Mouse (Mus musculus) heart, embryonic 12.5 days (tissue): ENCODE results near the gene Jag1. TPM values are rescaled to one million over a fixed set of nuclear protein-coding genes. Genes with fewer than 3 reads are reported as not detected.

Experiments
- ATAC-seq: fragments of 200-750 bp; cut with Nextera tagmentation; 2 replicates; pipeline ENCODE4 v1.8.0; 2017; ENCODE audit warnings: moderate TSS enrichment, moderate library complexity; ENCODE audit not compliant: insufficient number of reproducible peaks, low FRiP score
- H3K27ac ChIP-seq: fragments of 300-500 bp; sonication (generic); 2 replicates; pipeline ENCODE4 v1.5.1; 2016; ENCODE audit warnings: mild to moderate bottlenecking, moderate library complexity; ENCODE audit not compliant: poor library complexity, severe bottlenecking
- H3K27me3 ChIP-seq: fragments of 300-500 bp; sonication (generic); replicated peaks from 2 replicates; pipeline ENCODE4 v1.6.1; 2016; ENCODE audit warnings: mild to moderate bottlenecking, moderate library complexity
- H3K36me3 ChIP-seq: fragments of 300-500 bp; sonication (generic); 2 replicates; pipeline ENCODE4 v1.6.1; 2016; ENCODE audit warnings: mild to moderate bottlenecking, moderate library complexity
- H3K4me1 ChIP-seq: fragments of 300-500 bp; sonication (generic); replicated peaks from 2 replicates; pipeline ENCODE4 v1.6.1; 2016; ENCODE audit warnings: mild to moderate bottlenecking
- H3K4me2 ChIP-seq: fragments of 300-500 bp; sonication (generic); 2 replicates; pipeline ENCODE4 v1.6.1; 2016; ENCODE audit warnings: mild to moderate bottlenecking, moderate library complexity
- H3K4me3 ChIP-seq: fragments of 300-500 bp; sonication (generic); 2 replicates; pipeline ENCODE4 v1.5.1; 2016; ENCODE audit warnings: mild to moderate bottlenecking
- H3K9ac ChIP-seq: fragments of 300-500 bp; sonication (generic); 2 replicates; pipeline ENCODE4 v1.6.1; 2016; ENCODE audit warnings: mild to moderate bottlenecking, moderate library complexity
- H3K9me3 ChIP-seq: fragments of 300-500 bp; sonication (generic); replicated peaks from 2 replicates; pipeline ENCODE4 v1.6.1; 2016; ENCODE audit warnings: mild to moderate bottlenecking, moderate library complexity
- WGBS: fragments of 180-500 bp; shearing (Covaris S2); methylation state at CpG from one replicate; pipeline ENCODE4 v1.1.7; 2016; 5-methylcytosine and 5-hydroxymethylcytosine counted together
- polyA plus RNA-seq: library from polyadenylated mRNA; unstranded; fragments of >200 nt; fragmentation: Nextera tagmentation; extraction: Ambion mirVana; gene quantifications from 2 replicates; pipeline ENCODE4 v1.2.1, GENCODE M21; 2016

Gene Jag1
- polyA plus RNA-seq, 1 experiment from 2014 or later: 26.2 TPM

DNA sequence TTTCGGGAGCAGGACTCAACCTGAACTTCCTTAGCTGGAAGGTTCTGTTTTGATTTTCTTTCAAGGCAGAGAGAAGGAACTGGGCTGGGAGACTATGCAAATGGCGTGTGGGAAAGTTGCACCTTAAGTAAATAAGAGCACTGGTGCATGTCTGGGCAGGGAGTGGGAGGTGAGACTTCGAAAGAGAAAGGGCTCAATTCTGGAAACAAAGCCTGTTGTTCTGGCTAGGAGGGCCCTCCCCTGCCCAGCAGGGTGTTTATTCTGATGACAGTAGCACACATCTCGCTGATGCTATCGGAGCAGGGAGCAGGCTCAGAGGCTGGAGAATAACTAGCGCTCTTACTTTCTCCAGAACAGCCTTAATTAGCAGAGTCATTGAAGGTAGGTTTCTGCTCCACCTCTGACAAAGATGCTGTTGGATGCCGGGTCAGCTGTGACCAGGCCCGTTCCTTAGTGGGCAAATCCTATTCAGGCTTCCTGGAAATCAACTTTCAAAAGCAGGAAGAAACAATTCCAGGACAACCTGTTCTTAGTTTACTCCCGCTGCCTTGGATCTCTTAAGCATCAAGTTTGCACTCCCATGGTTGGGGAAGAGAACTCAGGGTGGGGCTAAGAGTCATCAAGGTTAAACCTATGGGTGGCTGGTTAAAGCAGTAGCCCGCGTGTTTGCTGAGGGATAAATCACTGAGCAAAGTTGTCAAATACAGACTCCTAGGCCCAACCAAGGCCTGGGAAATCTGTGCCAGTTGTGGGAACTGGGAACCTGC is 18.0 kb downstream of the Jag1 start:
- ATAC-seq: no peak
- Histone ChIP-seq H3K9ac (no peak overlapping the region), H3K27ac (no peak overlapping the region), H3K27me3 (no peaks in the 10 kb centered on the region), H3K4me2 (no peak overlapping the region), H3K36me3 (peaks cover 74% of the 10 kb centered on the region), H3K9me3 (no peaks in the 10 kb centered on the region), H3K4me3 (no peak overlapping the region), H3K4me1 (peaks cover 22% of the 10 kb centered on the region)
- 59% methylated on average over 11 of the region's 11 CpGs for WGBS

DNA sequence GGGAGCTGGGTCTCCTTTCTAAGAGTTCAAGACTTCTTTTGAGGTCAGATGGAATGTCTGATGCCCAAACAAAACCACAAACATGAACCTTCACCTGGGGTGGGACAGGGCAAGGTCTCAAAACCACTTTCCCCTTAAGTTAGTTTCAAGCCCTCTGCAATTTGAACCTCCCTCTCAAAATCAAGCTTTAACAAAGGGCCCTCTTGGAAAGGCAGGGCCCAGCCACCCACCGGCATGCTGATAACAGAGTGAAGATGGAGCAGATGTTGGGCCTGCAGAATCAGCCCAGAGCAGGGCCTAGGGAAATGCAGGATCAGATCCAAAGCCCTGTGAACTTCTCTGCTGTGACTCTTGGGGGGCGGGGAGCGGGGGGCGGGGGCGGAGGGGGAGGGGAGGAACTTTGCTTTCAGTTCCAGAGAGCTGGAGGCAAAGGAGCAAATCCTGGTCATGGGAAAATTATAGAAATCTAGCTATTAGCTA is 19.4 kb downstream of the Jag1 start:
- Histone ChIP-seq H3K9ac (no peak overlapping the region), H3K27me3 (no peaks in the 10 kb centered on the region), H3K9me3 (no peaks in the 10 kb centered on the region), H3K4me1 (peaks cover 24% of the 10 kb centered on the region), H3K27ac (no peak overlapping the region), H3K36me3 (peaks cover 78% of the 10 kb centered on the region), H3K4me3 (no peak overlapping the region), H3K4me2 (no peak overlapping the region)
- 19% methylated on average over 5 of the region's 5 CpGs for WGBS
- no peak for ATAC-seq

DNA sequence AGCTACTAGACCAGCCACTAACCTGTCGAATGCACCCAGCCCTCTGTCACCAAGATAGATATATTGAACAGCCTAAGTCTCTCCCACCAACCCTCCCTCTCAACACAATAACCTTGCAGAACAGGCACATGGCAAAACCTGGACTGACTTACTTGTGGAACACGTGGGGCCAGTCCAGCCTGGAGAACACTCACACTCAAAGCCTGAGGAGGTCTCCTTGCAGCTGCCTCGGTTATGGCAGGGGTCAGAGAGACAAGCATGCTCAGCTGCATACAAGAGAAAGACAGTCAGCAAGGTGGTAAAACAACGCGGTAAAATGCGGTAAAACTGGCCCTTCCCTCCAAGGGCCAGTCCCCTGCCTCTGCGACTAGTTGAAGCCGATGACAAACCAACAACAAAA is 22.1 kb downstream of the Jag1 start:
- Histone ChIP-seq H3K36me3 (peaks cover 86% of the 10 kb centered on the region), H3K4me2 (no peak overlapping the region), H3K27ac (no peak overlapping the region), H3K9ac (no peak overlapping the region), H3K27me3 (no peaks in the 10 kb centered on the region), H3K9me3 (no peaks in the 10 kb centered on the region), H3K4me3 (no peak overlapping the region), H3K4me1 (peaks cover 17% of the 10 kb centered on the region)
- WGBS: 66% methylated on average over 8 of the region's 8 CpGs
- ATAC-seq: no peak

DNA sequence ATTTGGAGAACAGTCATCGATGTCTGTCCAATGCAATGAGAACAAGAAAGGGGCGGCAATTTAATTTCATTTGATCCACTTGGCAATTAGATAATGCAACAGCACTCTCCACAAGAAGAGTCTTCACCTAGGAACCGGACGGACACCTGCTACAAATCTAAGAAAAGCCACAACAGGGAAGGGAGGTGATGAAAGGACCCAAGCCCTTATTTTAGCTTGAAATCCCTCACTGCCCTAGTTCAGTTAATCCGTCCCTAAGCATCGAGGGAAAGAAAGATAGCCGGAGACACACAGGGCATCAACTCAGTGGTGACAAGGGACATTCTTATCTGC is 23.2 kb downstream of the Jag1 start:
- no peak for ATAC-seq
- no peak overlapping the region for H3K4me2 ChIP-seq
- H3K27me3 ChIP-seq: no peaks in the 10 kb centered on the region
- no peak overlapping the region for H3K9ac ChIP-seq
- no peaks in the 10 kb centered on the region for H3K9me3 ChIP-seq
- no peak overlapping the region for H3K27ac ChIP-seq
- peaks cover 17% of the 10 kb centered on the region for H3K4me1 ChIP-seq
- peaks cover 89% of the 10 kb centered on the region for H3K36me3 ChIP-seq
- 61% methylated on average over 7 of the region's 7 CpGs for WGBS
- no peak overlapping the region for H3K4me3 ChIP-seq

DNA sequence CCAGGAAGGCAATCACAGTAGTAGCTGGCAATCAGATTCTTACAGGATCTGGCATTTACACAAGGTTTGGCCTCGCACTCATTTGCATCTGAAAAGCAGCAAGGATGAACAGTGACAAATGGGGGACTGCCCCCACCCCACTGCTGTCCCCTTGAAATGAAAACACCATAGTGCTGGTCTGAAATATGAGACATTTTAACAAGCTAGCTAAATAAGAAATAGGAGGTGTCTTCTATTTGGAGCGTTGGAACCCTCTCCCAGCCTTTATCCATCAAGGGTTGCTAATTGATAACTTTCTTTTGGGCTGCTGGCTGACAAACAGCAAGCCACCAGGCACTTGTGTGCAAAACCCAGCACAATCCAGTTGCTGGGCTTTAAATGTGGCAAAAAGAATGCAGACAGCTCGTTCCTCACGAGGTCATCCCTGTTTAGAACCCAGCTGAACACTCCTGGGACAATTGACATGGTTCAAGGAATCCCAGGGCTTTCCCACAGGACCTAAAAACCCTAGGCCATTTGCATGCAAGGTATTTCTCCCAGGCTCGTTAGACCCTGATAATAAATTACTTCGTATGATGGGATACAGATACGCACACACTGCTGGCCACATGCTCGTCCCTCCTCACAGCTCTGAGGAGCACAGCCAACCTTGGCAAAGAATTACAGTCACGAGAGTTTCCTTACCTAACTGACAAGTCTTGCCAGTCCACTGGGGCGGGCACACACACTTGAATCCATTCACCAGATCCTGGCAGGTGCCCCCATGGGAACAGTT is 23.7 kb downstream of the Jag1 start:
- WGBS: 60% methylated on average over 10 of the region's 10 CpGs
- H3K9ac ChIP-seq: no peak overlapping the region
- H3K27me3 ChIP-seq: no peaks in the 10 kb centered on the region
- peaks cover 16% of the 10 kb centered on the region for H3K4me1 ChIP-seq
- H3K36me3 ChIP-seq: peaks cover 90% of the 10 kb centered on the region
- no peak overlapping the region for H3K4me2 ChIP-seq
- no peak overlapping the region for H3K27ac ChIP-seq
- no peaks in the 10 kb centered on the region for H3K9me3 ChIP-seq
- H3K4me3 ChIP-seq: no peak overlapping the region
- ATAC-seq: no peak

DNA sequence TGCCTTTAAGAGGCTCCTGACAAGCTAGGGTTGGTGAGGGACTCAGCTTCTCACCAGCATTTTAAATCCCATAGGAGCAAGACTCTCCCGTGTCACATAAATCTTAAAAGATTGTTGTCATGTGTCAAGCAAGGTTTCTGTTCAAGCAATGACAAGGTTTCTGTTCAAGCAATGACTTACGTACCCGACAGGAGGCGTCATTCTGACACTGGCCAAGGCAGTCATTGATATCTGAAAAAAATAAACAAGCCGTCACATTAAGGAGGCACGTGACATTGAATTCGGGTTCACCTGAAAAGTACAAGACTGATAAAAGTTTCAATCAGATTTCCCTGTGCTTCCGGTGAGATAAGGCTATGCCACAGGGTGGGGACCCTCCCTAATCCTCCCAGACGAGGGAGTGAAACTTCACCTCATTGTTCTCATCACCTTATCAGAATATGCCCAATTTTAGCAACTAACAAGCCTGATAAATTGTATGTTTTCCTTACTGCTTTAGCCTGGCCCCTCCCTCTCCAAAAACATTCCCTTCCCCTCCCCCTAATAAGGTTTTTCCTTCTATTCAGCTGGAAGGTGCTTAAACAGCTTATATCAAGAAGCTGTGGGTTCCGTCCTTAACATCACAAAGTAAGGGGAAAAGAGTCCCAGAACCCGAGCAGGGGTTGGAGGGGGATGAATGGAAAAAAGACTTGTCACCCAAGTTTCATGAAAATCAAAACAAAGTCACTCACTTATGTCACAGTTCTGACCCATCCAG is 24.5 kb downstream of the Jag1 start:
- WGBS: 45% methylated on average over 11 of the region's 11 CpGs
- no peak overlapping the region for H3K4me2 ChIP-seq
- H3K9me3 ChIP-seq: no peaks in the 10 kb centered on the region
- H3K36me3 ChIP-seq: peaks cover 94% of the 10 kb centered on the region
- H3K27me3 ChIP-seq: no peaks in the 10 kb centered on the region
- H3K27ac ChIP-seq: no peak overlapping the region
- H3K9ac ChIP-seq: no peak overlapping the region
- no peak for ATAC-seq
- H3K4me3 ChIP-seq: no peak overlapping the region
- peaks cover 8% of the 10 kb centered on the region for H3K4me1 ChIP-seq

DNA sequence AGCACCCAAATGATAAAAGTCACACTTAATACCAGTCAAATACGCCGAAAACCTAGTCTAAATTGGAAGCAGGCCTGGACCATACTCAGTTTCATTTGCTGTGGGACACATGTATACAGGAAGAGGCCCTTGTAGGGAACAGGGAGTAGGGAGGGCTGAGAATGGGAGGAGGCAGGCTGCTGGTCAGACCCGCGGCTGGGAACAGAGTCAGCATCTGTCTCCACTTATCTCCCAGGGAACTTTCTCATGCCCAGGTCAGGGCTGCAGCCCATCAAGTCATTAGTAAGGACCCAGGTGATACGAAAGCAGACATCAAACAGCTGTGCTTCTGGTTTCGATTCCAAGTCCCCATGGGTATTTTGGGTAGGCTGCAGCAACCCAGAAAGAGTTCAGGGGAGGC is 28.7 kb downstream of the Jag1 start:
- ATAC-seq: no peak
- Histone ChIP-seq H3K4me3 (no peak overlapping the region), H3K9ac (no peak overlapping the region), H3K27ac (no peak overlapping the region), H3K9me3 (no peaks in the 10 kb centered on the region), H3K36me3 (peaks cover 96% of the 10 kb centered on the region), H3K4me1 (peaks cover 4% of the 10 kb centered on the region; the same call in 1 of the 2 replicates), H3K27me3 (no peaks in the 10 kb centered on the region), H3K4me2 (no peak overlapping the region)
- 57% methylated on average over 6 of the region's 6 CpGs for WGBS

DNA sequence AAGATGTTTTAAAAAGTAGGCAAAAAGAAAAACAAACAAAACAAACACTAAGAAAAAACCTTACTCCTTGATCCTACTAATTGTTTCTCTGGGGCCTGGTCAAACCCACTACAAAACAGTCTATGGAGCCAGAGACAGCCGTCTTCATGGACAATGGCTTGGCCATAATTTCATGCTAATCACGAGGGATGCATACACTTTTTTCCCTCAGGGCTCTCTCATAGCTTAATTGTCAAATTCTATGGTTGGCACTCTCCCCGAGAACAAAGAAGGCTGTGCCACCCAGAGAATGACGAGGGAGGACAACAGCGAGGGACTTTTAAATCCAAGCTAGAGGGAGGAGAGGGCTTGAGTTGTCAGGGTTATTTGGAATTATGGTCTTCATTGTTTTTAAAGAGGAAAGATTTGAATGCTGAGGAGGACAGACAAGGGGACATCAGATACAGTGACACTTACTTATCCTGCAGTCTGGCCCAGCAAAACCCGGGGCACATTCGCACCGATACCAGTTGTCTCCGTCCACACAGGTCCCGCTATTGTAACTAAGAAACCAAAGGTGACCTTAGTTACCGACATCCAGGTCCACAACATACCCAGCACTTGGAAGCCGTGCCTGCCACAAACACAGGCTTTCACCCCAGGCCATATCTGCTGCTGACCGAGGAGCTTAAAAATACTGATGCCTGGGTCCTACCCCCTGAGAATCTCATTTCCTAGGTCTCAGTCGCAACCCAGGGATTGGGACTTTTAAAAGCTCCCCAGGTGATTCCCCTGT is 29.6 kb downstream of the Jag1 start:
- no peaks in the 10 kb centered on the region for H3K27me3 ChIP-seq
- H3K27ac ChIP-seq: no peak overlapping the region
- no peak overlapping the region for H3K9ac ChIP-seq
- H3K9me3 ChIP-seq: no peaks in the 10 kb centered on the region
- no peaks in the 10 kb centered on the region; the same call in 1 of the 2 replicates for H3K4me1 ChIP-seq
- H3K36me3 ChIP-seq: peaks cover 91% of the 10 kb centered on the region
- no peak for ATAC-seq
- no peak overlapping the region for H3K4me3 ChIP-seq
- no peak overlapping the region for H3K4me2 ChIP-seq
- 86% methylated on average over 14 of the region's 14 CpGs for WGBS

DNA sequence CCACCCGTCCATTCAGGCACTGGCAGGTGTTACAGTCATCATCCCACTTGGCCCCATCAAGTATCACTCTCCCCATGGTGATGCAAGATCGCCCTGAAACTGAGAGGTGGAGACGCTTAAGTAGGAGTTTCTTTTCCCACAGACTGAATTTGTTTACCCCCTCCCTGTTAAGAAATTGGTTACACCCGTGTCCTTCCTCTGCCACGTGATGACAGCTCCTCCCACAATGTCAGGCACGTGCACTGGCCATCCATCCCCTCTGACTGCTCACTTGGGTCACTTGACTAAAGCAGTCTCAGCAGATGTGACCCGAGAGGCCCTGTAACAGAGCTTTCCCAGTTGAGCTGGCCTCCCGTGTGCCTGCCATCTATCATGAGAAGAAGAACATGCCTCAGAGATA is 31.2 kb downstream of the Jag1 start:
- Histone ChIP-seq H3K27ac (no peak overlapping the region), H3K4me2 (no peak overlapping the region), H3K4me3 (no peak overlapping the region), H3K36me3 (peaks cover 75% of the 10 kb centered on the region), H3K9me3 (no peaks in the 10 kb centered on the region), H3K9ac (no peak overlapping the region), H3K4me1 (peaks cover 10% of the 10 kb centered on the region), H3K27me3 (no peaks in the 10 kb centered on the region)
- WGBS: 48% methylated on average over 8 of the region's 8 CpGs
- peak; percentile 16; the same call in 1 of the 2 replicates for ATAC-seq

DNA sequence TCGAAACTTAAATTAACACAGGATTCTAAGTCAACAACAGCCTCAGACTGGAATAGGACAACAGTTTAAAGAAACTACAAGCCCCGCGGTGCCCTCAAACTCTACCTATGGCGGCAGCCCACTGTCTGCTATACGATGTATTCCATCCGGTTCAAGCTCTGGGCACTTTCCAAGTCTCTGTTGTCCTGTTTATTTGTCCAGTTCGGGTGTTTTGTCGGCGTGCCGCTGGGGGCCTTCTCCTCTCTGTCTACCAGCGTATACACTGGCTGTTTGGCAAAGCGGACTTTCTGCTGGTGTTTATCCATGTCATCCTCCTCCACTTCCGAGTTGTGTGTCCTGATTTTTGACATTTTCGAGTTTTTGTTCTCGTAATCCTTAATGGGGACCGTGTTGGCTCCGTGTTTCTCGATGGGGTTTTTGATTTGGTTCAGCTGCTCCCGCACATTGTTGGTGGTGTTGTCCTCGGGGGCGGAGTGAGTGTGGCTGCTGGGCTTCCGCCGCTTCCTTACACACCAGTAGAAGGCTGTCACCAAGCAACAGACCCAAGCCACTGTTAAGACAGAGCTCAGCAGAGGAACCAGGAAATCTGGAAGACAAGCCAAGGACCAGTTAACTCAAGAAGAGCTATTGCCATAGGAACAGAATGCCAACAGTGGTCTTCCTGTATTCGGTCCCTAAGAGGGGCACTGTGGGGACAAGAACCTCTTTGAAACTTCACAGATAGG is 33.4 kb downstream of the Jag1 start:
- Histone ChIP-seq H3K4me2 (no peak overlapping the region), H3K9me3 (no peaks in the 10 kb centered on the region), H3K9ac (no peak overlapping the region), H3K4me3 (no peak overlapping the region), H3K27me3 (no peaks in the 10 kb centered on the region), H3K36me3 (peaks cover 54% of the 10 kb centered on the region), H3K4me1 (peaks cover 17% of the 10 kb centered on the region), H3K27ac (no peak overlapping the region)
- 87% methylated on average over 24 of the region's 24 CpGs for WGBS
- no peak for ATAC-seq
